Mouse (Mus musculus) embryonic facial prominence, embryonic 11.5 days (tissue): ENCODE measurements at regions not wholly inside any gene's neighbourhood (a gene's known extent, or its start where the extent isn't known, plus 50 kb on each side); places are given as distances from the start of the nearest gene placed in this dataset.

Experiments
- ATAC-seq: fragments of 200-750 bp; cut with Nextera tagmentation; replicated peaks from 2 replicates; pipeline ENCODE4 v1.8.0; 2017; ENCODE audit warnings: low read depth; ENCODE audit not compliant: insufficient number of reproducible peaks, low FRiP score, low TSS enrichment
- DNase-seq: peaks from one replicate; pipeline ENCODE4 v3.0.0-alpha.2; 2015; ENCODE audit warnings: low spot score
- H3K27ac ChIP-seq: fragments of 300-500 bp; sonication (generic); replicated peaks from 2 replicates; pipeline ENCODE4 v1.5.1; 2014; ENCODE audit warnings: mild to moderate bottlenecking, low read depth, low read length, control low read depth
- H3K27me3 ChIP-seq: fragments of 300-500 bp; sonication (generic); 2 replicates; pipeline ENCODE4 v1.6.1; 2014; ENCODE audit warnings: mild to moderate bottlenecking, low read length, moderate library complexity, mixed read lengths; ENCODE audit not compliant: control insufficient read depth, insufficient read depth
- H3K36me3 ChIP-seq: fragments of 300-500 bp; sonication (generic); replicated peaks from 2 replicates; pipeline ENCODE4 v1.6.1; 2014; ENCODE audit warnings: low read depth, mild to moderate bottlenecking, low read length, moderate library complexity, mixed read lengths; ENCODE audit not compliant: control insufficient read depth, insufficient read depth
- H3K4me1 ChIP-seq: fragments of 300-500 bp; sonication (generic); 2 replicates; pipeline ENCODE4 v1.6.1; 2014; ENCODE audit warnings: low read length, mixed read lengths; ENCODE audit not compliant: control insufficient read depth, insufficient read depth
- H3K4me2 ChIP-seq: fragments of 300-500 bp; sonication (generic); 2 replicates; pipeline ENCODE4 v1.6.1; 2014; ENCODE audit warnings: low read depth, mild to moderate bottlenecking, control low read depth, low read length, moderate library complexity
- H3K4me3 ChIP-seq: fragments of 300-500 bp; sonication (generic); 2 replicates; pipeline ENCODE4 v1.5.1; 2014; ENCODE audit warnings: low read depth, low read length, control low read depth
- H3K9ac ChIP-seq: fragments of 300-500 bp; sonication (generic); replicated peaks from 2 replicates; pipeline ENCODE4 v1.6.1; 2014; ENCODE audit warnings: mild to moderate bottlenecking, control low read depth, low read length
- H3K9me3 ChIP-seq: fragments of 300-500 bp; sonication (generic); replicated peaks from 2 replicates; pipeline ENCODE4 v1.6.1; 2016; ENCODE audit warnings: mild to moderate bottlenecking, low read length, inconsistent platforms, mixed read lengths; ENCODE audit not compliant: control insufficient read depth
- WGBS: fragments of 180-500 bp; shearing (Covaris S2); extraction: QIAGEN DNeasy Blood & Tissue Kit; methylation state at CpG from one replicate; pipeline ENCODE4 v1.1.7; 2014; 5-methylcytosine and 5-hydroxymethylcytosine counted together

DNA sequence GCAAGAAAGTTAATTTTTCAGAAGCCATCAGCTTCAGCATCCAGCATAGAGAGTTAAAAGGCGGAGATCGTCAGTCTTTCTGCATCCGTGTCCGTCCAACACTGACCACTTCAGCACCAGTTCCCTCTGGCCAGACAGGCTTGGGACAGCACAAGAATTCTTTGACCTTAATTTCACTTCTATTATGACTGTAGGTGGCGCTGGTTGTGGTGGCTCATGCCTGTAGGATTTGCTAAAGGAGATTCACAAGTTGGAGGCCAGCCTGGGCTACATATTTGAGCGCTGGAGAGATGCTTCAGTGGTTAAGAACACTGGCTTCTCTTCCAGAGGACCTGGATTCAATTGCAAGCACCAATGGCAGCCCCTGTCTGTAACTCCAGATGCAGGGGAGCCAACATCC, 66.0 kb downstream of the Amer2 start:
- H3K27me3 ChIP-seq = no peaks in the 10 kb centered on the region
- no peaks in the 10 kb centered on the region for H3K4me1 ChIP-seq
- H3K27ac ChIP-seq = no peak overlapping the region
- H3K9me3 ChIP-seq = no peaks in the 10 kb centered on the region
- H3K36me3 ChIP-seq = no peaks in the 10 kb centered on the region
- no peak overlapping the region for H3K4me2 ChIP-seq
- H3K9ac ChIP-seq = no peak overlapping the region
- 60% methylated on average over 6 of the region's 6 CpGs for WGBS
- ATAC-seq (no peak), DNase-seq (peak; percentile 9)
- H3K4me3 ChIP-seq = no peak overlapping the region

DNA sequence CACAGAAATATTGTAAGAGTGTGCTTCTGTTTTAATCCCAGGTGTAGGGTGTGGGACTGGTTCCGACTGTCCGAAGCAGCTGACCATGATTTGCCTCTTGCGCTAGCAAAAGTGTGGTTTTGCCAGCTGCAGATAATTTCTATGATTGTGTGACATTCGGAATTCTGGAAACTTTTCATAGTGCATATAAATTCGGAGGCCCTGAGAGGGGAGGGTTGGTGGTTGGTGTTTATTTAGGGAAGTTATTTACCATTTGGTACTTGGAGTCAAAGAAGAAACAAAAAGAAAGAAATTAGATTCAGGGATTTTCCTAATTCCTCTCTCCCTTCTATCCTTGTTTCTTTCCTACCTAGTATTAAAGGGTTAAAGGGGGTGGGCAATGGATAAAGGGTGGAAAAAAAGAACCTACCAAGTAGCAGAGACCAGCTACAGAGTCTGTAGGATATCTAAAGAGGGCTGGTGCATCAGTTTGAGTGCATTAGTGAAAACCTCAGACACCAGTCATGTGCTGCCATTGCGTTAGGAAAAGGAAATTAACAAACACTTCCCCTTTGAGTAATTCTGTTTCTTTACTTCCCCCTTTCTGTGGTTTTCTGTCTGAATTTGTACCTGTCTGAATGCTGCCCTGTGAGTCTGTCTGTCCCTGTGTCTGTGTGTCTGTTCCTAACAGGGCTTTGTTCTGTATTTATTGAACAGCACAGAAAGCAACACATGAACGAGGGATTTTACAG, 70.9 kb downstream of the Amer2 start:
- Histone ChIP-seq H3K9me3 (no peaks in the 10 kb centered on the region), H3K27ac (no peak overlapping the region), H3K27me3 (no peaks in the 10 kb centered on the region), H3K4me1 (no peaks in the 10 kb centered on the region), H3K4me3 (no peak overlapping the region), H3K4me2 (no peak overlapping the region), H3K9ac (no peak overlapping the region), H3K36me3 (no peaks in the 10 kb centered on the region)
- WGBS = 70% methylated on average over 7 of the region's 7 CpGs
- DNase-seq (no peak), ATAC-seq (no peak)

DNA sequence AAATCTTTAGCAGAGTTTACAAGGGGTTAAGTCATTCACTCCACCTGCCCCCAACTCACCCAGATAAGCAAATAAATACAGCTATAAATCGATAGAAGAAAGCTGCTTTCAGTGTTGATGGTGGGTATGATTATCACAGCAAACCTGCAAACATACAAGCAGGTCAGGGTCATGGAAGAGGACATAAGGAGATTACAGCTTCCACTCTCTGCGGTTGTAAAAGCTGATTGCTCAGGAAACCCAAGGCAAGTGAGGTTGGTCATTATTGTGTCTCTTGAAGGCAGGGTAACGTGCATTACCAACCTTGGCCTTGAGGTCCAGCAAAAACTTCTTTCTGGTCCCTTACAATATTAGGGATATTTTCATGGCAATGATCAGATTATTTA, 71.5 kb downstream of the Amer2 start:
- Histone ChIP-seq H3K36me3 (no peaks in the 10 kb centered on the region), H3K9me3 (no peaks in the 10 kb centered on the region), H3K9ac (no peak overlapping the region), H3K4me2 (no peak overlapping the region), H3K27ac (no peak overlapping the region), H3K27me3 (no peaks in the 10 kb centered on the region), H3K4me1 (no peaks in the 10 kb centered on the region), H3K4me3 (no peak overlapping the region)
- ATAC-seq (no peak), DNase-seq (no peak)
- 67% methylated on average over 3 of the region's 3 CpGs for WGBS

DNA sequence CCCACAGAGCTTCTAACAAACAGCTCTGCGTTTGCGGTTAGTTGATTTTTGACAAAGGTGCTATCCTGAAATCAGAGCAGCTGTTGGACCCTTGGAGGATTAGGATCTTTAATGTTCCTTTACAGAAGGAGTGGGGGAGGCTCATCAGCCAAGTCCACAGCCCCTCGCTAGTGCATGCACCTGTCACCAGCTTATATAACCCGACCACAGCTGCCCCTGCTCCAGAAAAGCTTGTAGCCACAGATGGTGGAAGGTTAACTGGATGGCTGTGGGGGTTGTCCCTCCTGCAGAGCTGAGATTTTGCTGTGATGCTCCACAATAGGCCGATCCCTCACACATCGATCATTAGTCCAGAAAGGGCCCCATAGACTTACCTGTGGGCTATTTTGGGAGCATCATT, 73.0 kb downstream of the Amer2 start:
- no peak for ATAC-seq

DNA sequence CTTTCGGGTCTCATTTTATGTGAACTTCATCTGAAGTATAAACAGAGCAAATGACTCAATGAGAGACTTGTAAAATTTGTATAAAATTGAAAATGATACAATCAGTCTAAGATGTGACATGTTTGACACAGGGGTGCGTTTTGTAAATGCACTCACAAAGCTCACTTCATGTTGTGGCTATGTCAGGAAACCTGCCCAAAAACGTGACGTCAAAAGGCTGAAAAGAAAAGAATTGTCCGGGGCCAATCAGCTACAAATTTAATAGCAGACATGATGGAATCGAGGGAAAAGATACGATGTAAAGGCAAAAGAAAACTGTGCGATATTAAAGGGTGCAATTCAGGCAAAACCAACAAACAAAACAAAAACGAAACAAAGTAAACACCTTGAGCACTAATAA, 78.2 kb downstream of the Amer2 start:
- Histone ChIP-seq H3K9ac (no peak overlapping the region), H3K4me2 (no peak overlapping the region), H3K27me3 (no peaks in the 10 kb centered on the region), H3K4me1 (no peaks in the 10 kb centered on the region), H3K9me3 (no peaks in the 10 kb centered on the region), H3K4me3 (no peak overlapping the region), H3K36me3 (no peaks in the 10 kb centered on the region), H3K27ac (no peak overlapping the region)
- WGBS = 90% methylated on average over 9 of the region's 9 CpGs
- DNase-seq (no peak), ATAC-seq (no peak)

More for the DNA sequence above, 73.0 kb downstream of the Amer2 start:
- 78% methylated on average over 6 of the region's 6 CpGs for WGBS
- Histone ChIP-seq H3K4me1 (no peaks in the 10 kb centered on the region), H3K4me3 (no peak overlapping the region), H3K36me3 (no peaks in the 10 kb centered on the region), H3K9ac (no peak overlapping the region), H3K4me2 (no peak overlapping the region), H3K27ac (no peak overlapping the region), H3K9me3 (no peaks in the 10 kb centered on the region), H3K27me3 (no peaks in the 10 kb centered on the region)
- DNase-seq = no peak

DNA sequence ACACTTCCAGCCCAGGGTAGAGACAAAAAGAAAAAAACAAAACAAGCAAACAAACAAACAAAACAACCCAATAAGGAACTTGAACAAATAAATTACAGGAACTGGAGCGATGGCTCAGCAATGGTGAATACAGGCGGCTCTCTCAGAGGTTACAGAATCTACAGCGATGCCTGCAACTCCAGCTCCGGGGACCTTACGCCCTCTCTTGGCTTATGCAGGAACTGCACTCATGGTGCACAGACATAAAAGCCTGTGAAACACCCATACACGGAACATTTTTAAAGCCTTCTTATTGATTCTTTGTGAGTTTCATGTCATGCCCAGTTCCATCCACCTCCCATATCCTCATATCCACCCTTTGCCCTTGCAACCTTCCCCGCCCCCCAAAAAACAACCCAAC, 78.6 kb downstream of the Amer2 start:
- ATAC-seq (no peak), DNase-seq (no peak)
- H3K36me3 ChIP-seq = no peaks in the 10 kb centered on the region
- H3K27ac ChIP-seq = no peak overlapping the region
- H3K9me3 ChIP-seq = no peaks in the 10 kb centered on the region
- H3K4me2 ChIP-seq = no peak overlapping the region
- WGBS = 74% methylated on average over 7 of the region's 7 CpGs
- H3K27me3 ChIP-seq = no peaks in the 10 kb centered on the region
- no peak overlapping the region for H3K9ac ChIP-seq
- no peak overlapping the region for H3K4me3 ChIP-seq
- no peaks in the 10 kb centered on the region for H3K4me1 ChIP-seq

DNA sequence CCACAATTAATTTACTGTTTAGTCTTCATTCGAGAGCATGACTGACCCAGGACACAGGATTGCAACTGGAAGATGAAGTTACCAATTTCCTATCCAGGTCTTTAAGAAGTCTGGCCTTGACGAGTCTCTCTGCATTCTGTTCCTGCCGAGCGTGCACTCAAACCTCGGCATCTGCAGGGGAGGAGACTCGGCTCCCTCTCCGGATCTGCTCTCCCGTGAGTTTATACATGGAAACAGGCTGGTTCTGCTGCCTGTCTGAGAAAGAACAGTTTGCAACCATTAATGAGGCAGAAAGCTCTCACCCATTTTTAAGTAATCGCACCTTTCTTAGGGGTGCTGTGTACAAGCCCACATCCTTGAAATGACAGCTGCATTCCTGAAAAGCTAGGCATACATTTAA, 83.7 kb downstream of the Amer2 start:
- Histone ChIP-seq H3K27ac (no peak overlapping the region), H3K27me3 (no peaks in the 10 kb centered on the region), H3K36me3 (no peaks in the 10 kb centered on the region), H3K4me2 (no peak overlapping the region), H3K9me3 (no peaks in the 10 kb centered on the region), H3K4me1 (no peaks in the 10 kb centered on the region), H3K9ac (no peak overlapping the region), H3K4me3 (no peak overlapping the region)
- ATAC-seq = no peak
- WGBS = 59% methylated on average over 9 of the region's 9 CpGs
- DNase-seq = no peak

DNA sequence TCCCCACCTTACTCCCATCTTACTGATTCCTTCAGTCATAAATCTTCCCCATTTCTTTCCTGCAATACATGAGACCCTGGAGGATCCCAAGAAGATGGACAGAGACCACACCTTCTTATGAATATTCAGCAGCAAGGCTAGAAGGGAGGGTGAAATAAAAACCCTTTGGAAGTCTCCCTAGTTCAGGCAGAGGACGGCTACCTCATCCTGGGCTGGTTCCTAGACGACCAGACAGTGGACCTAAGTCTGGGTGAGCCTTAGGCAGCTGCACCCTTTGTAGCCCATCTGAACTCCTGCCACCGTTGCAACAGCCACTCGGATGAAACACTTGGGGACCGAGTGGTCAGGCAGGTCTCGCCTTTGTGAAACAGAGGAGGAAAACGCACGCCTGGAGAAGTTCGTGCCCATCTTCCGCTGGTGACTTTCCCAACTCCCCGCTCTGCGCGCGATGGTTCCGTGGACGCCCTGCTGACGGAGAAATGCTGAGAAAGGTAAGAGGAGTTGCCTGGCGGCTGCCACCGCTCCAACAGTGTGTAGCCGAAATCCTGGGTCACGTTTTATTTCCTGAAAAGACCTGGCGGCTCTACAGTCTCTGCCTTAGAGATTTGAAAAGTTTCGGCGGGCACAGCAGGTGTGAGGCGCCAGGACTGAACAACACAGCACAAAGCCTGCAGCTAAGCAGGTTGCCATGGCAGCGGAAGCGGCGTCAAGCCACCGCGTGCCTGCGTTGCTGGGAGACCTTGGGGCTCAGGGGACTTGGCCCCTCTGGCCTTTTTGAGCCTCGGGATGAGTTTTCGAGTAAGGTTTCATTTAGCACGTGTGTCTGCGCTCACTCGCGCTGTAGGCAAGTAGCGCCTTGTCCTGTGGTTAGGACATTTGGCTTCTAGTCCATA, 112.2 kb downstream of the Amer2 start:
- Histone ChIP-seq H3K4me2 (peak overlapping the region; percentile 81), H3K27me3 (no peaks in the 10 kb centered on the region), H3K27ac (no peak overlapping the region), H3K4me3 (peak overlapping the region; percentile 34), H3K9ac (peak overlapping the region; percentile 37; the same call in 1 of the 2 replicates), H3K4me1 (no peaks in the 10 kb centered on the region; the same call in 1 of the 2 replicates), H3K9me3 (no peaks in the 10 kb centered on the region), H3K36me3 (no peaks in the 10 kb centered on the region)
- ATAC-seq (peak; percentile 88), DNase-seq (peak; percentile 89)
- under 1% methylated on average over 38 of the region's 38 CpGs for whole genome bisulfite sequencing
